Mouse (Mus musculus) embryonic fibroblast, embryonic 13.5 days (primary cell): ENCODE data around the gene Neurl1a.

Experiments used
- CTCF ChIP-seq: IDR thresholded peaks from 2 replicates; pipeline ENCODE4 v1.5.1; 2011; ENCODE audit warnings: mild to moderate bottlenecking, control low read depth, low read length, moderate library complexity, borderline replicate concordance; ENCODE audit not compliant: insufficient read depth
- POLR2A ChIP-seq: IDR thresholded peaks from 2 replicates; pipeline ENCODE4 v1.6.1; 2011; ENCODE audit warnings: low read depth, mild to moderate bottlenecking, control low read depth, low read length, moderate library complexity

DNA sequence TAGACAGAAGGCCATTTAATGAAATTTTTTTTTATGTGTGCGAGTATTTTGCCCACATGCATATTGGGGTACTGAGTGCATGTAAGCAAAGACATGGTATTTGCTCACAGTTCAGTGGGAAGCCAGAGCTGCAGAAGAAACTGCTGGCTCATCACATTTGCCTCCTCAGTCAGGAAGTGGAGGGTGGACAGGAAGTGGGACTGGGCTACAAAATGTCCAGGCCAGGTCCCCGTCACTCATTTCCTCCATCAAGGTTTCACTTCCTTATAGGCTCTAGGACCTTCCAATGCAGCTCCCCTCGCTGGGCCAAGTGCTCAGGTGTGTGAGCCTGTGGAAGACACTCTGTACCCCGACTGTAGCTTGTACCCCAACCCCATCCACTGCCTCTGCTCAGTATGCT lies 46.1 kb downstream of the Neurl1a start:
- TF ChIP-seq CTCF (no peak), POLR2A (no peak)
